Mouse (Mus musculus) CD8-positive naive resting alpha-beta T cell, adult 2 months (primary cell): ENCODE measurements around the gene Mef2b.
A peak's percentile ranks its signal among the peaks of the same experiment; 100 is the strongest.
"Not testable (repeated sequence)": the region's sequence is repeated elsewhere in the genome, so short reads cannot be mapped to it uniquely, and the experiment has no call there.

Experiments used
- DNase-seq, 2 experiments: peaks; one replicate each; pipeline ENCODE4 v3.0.0; 2022; ENCODE audit warnings: low read depth in 2 of 2, low spot score in 2 of 2

Gene Mef2b

DNA sequence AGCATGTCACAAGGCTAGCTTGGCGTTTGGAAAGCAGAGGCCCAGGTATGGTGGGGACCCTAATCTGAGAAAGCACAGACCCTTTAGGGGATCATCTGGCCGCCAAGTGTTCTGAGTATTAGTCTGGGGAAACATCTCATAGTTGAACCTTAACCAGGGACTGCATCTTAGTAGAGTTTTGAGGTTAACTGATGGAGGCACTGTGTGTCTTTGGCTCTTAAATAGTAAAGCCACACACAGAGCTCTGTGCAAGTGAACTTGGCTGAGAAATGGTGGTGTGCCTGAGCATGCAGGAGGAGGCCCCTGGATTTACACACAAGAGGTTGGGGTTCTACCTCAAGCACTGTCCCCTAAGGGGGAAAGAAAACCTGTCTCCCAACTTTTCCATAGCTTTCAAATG, 38.7 kb downstream of the Mef2b start:
- DNase-seq: no peak

DNA sequence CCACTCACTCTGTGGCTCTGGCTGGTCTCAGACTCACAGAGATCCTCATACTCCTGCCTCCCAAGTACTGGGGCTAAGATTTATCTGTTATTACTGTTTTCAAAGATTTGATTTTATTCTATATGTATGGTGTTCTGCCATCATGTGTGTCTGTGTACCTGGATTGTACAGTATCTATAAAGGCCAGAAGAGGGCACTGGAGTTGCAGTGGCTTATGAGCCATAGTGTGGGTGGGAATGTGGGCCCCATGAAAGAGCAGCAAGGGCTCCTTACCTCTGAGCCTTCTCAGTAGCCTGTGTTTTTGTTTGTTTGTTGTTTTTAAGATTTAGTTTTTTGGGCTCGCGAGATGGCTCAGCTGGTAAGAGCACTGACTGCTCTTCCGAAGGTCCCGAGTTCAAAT, 39.6 kb downstream of the Mef2b start:
- no peak for DNase-seq

DNA sequence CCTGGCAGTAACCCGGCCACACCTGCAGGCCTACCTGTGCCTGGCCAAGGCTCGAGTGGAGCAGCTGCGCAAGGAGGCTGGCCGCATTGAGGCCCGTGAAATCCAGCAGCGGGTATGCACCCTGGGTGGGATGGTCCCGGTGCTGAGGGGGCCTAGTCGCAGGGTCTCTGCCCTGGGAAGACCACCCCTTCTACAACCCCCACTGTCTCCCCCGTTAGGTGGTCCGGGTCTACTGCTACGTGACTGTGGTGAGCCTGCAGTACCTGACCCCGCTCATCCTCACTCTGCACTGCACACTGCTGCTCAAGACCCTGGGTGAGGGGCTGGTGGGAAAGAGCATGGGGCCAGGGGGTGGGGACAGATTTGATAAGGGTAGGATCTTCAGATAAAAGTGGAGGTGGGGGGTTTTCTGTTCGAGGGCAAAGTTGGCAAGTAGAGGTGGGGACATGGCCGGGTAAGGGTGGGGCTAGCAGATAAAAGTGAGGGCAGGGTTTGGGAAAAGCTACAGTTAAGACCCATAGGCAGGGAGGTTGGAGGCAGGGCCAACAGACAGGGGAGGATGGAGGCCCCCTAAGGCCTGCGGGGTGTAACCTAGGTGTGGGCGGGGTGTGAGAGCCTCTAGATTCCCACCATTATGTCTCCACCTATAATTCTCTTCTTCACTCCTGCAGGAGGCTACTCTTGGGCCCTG, 41.8 kb downstream of the Mef2b start:
- DNase-seq: no peak

DNA sequence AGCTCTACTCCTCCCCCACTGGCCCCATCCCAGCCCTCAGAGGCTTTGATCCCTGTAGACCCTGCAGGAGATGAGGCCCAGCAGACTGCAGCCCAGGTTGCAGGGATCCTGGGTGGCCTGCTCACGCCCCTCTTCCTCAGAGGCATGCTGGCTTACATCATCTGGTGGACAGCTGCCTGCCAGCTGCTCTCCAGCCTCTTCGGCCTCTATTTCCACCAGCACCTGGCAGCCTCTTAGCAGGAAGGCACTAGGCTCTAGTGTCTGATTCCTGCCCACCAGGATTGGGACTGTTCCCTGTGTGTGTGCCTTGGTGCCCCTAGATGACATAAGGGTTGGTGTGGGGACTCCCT, 42.4 kb downstream of the Mef2b start:
- DNase-seq: no peak

DNA sequence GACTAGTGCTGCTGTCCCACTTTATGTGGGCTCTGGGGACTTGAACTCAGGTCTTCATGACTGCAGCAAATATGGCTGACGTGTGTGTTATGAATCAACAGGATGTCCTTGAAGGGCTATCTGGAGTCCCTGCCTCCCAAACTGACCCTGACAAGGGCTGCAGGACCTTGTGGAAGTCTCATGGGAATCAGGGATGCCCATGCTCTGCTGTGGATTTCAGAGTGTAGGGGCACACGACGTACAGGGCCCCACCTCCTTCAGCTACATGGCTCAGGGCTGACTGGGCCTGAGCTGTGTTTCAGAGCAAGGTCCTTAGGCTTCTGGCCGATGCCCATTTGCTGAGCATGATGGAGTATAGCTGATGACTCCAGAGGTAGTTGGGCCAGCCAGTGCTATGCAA, 43.7 kb downstream of the Mef2b start:
- no peak for DNase-seq

DNA sequence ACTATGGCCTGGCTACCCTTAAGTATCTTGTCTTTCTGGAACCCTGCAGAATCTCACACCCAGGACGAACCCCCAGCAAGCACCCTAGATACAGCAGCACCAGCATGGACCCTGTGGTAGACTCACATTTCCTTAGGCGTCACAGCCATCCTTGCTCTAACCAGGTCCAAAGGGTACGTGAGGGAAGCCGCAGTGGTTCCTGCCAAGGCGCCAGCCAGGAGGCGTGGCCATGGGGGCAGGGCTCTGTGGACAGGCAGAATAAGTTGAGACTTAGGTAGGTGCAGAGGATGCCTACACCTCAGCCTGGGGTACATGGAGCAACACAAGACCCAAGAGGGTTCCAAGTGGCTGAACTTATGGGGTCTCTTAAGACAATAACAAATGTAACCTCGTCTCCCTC, 49.2 kb downstream of the Mef2b start:
- DNase-seq: no peak

DNA sequence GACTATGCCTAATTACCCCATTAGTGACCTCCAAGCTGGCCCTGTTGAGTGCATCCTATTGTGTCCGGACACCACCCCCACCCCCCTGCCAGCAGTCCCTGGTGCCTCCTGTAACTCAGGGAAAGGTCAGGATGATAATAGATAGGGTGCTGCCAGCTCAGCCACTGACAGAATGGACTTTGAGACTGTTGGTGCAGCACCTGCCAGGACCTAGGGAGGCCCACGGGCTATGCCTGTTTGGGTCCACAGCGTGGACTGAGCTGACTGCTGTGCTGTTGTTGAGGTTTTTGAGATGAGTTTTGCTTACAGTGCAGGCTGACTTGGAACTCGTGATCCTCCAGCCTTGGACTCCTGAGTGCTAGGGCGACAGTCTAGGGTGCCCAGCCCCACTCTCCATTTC, 53.7 kb downstream of the Mef2b start:
- no peak for DNase-seq

DNA sequence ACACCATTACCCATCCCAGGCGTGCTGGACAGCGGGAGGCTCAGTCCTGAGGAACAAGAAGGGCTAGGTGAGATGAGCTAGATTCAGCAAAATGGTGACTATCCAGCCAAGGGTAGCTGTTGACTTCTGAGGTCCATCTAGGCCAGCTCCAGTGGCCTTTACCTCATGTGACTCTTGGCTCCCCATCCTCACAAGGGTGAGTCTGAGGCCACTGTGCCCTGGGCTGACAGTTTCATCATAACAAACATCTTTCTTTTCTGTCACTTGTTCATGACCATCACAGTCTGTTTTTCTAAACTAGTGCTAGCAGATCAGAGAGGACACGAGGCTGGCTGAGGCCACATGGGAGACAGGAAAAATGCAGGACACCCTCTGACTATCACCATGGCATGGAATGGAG, 54.7 kb downstream of the Mef2b start:
- no peak for DNase-seq

DNA sequence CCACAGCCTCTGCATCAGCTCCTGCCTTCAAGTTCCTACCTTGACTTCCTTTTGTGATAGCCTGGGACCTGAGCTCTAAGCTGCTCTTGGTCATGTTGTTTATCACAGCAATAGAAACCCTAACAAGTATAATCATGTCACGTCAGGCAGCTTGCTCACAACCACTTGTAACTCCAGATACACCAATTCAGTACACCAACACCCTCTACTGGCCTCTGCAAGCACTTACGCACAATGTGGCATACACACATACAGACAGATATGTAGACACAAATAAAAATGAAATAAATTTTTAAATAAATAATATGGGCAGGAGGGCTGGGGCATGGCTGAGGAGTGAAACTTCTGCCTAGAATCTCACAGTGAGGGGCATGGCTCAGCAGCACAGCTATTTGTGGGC, 56.3 kb downstream of the Mef2b start:
- DNase-seq: no peak

DNA sequence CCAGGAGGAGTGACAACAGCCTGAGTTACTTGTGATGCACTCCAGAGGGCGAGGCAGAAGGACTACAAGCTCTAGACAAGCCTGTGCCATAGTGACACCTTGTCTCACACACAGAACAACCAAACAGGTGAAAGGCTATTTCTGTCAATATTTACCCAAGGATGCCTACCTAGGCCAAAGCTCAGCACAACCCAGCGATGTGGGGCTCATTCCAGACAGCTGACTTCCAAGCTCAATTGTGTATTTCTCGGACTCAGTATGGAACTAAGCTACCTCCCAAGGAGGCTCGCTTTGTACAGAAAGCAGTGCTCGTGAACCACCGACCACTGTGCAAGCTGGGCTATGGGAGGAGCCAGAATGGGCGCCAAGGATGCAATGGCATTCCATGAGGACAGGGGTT, 58.1 kb downstream of the Mef2b start:
- no peak for DNase-seq

DNA sequence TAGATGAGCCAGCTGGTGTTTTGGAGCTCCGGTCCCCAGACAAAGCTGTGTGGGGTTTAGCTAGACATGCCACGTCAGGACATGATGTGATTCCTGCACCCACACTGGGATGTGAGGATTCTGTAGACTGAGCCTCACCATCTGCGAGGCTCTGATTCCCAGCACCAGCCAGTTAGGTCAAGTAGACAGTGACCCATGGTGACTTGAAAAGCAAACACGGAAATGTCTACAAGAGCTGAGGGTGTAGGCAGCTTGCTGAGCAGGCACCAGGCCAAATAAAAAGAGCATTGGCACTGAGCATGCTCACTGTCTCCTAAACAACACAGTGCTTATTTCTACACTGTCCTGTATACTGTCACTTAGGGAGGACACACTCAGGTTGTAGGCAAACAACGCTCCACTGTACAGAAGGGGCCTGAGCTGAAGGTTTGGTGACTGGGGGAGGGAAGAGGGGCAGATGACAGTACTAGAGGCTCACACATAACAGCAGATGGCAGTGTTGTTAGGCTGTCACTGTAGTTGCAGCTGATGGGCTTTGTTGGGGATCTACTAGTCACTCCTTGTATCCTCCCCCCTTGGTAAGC, 60.7 kb downstream of the Mef2b start:
- no peak for DNase-seq

DNA sequence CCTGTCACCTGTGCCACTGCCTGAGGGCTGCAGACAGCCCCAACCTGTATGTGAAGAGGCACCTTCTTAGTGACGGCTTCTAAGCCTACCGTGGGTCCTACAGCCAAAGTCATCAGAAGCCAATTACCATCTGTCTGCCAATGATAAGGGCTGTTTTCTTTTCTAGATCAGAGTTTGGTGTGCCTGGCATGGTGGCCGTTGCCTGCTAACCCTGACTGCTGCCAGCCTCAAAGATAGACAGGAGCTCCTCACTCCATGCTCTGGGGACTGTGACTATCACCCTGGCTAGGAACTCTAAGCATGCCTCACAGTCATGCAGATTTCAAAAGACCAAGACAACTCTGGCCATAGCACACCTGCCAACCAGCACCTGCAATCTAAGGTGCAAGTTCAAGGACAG, 61.9 kb downstream of the Mef2b start:
- DNase-seq: no peak

DNA sequence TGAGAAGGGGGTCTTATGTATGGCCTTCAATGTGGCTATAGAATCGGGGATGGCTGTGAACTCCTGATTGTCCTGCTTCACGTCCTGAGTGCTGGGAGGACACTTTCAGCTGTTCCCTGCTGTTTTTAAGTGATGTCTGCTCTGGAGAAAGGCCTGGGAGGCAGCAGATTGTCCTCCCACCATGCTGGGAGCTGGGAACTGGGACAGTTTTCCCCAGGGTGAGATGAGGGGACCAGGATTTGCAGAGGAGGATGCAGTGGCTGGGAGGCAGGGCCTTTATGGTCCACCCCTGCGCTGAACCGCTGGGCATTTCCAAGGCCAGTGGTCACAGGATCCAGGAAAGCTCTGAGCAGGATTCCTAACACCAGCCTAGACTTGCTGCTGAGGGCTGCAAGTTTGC, 63.6 kb downstream of the Mef2b start:
- DNase-seq: no peak

DNA sequence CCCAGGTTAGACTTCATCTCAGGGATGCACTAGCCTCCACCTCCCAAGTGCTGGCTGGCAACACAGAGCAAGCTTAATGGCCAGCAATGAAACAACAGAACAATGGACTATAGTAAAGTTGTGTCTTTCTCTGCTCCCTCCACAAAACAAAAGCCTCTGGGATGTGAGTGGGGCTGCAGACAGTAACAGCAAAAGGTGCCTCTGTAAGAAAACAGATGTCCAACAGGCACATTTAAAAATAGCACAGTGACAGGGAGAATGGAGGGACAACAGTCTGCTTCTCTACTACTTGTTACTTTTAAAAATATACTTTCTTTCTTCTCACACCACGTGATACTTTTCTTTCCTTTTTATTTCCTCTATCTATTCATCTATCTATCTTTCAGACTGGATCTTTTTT, 65.2 kb downstream of the Mef2b start:
- DNase-seq: no peak

DNA sequence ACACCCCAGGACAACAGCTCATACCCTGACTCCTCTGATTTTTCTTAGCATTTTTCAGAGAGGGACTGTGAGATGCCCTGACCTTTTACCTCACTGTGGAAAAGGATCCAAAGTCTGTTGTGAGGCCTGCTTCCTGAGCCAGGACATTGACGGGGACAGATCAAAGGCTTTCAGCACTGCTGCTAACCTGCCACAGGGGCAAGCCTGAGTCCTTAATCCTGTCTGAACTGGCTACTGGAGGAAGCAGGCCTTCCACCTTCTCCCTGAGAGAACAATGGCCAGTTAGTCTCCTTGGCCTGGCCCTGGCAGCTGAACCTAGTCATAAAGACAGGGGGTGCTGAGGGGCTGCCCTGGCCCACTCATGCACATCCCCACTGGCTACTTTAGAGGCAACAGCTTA, 68.6 kb downstream of the Mef2b start:
- no peak for DNase-seq

DNA sequence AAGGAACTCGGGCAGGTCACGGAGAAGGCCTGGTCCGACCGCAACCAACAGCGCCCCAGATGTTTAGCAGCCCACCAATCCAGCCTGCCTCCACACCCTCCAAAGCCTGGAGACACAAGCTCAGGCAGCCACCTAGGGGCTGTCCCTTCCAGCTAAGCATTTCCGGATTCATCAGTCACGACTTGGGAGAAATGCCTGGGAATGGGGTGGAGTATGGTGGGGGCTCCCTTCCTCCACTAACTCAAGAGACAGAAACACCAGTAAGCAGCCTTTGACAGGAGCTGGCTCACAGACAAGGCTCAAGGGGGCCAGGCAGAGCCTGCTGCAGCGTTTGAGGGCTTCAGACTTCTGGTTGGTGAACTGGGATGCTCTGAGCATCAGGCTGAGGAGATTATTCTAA, 71.0 kb downstream of the Mef2b start:
- DNase-seq: no peak

DNA sequence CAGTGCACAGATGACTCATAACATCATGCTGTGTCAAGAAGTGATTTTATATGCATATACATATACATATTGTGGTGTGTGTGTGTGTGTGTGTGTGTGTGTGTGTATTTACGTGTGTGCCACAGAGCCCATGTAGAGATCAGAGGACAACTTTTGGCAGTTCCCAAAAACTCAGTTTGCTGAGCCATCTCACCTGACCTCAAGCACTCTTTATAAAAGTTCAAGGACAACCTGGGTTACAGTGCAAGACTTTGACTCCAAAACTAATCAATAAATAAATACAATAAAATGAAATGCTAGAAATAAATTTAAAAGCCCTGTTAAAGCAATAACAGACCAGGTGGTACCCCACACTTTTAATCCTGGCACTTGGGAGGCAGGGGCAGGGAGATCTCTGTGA, 71.8 kb downstream of the Mef2b start:
- DNase-seq: no peak

DNA sequence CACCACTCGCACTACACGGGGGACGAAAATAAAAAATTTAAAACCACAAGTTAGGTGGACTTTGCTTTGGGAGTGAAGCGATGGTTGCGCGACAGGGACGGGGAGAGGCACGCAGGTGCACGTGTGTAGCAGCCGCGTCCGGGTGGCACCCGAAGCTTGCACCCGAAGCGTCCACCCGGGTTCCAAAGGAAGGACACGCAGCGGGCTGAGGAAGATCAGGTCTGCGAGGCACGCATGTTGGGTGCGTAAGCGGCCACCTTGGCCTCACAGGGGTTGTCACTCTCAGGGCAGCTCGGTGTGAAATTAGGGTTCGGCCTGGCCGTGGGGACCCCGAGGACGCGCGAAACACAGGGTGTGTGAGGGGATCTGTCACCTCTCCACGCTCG, 72.2 kb downstream of the Mef2b start:
- DNase-seq: no peak

DNA sequence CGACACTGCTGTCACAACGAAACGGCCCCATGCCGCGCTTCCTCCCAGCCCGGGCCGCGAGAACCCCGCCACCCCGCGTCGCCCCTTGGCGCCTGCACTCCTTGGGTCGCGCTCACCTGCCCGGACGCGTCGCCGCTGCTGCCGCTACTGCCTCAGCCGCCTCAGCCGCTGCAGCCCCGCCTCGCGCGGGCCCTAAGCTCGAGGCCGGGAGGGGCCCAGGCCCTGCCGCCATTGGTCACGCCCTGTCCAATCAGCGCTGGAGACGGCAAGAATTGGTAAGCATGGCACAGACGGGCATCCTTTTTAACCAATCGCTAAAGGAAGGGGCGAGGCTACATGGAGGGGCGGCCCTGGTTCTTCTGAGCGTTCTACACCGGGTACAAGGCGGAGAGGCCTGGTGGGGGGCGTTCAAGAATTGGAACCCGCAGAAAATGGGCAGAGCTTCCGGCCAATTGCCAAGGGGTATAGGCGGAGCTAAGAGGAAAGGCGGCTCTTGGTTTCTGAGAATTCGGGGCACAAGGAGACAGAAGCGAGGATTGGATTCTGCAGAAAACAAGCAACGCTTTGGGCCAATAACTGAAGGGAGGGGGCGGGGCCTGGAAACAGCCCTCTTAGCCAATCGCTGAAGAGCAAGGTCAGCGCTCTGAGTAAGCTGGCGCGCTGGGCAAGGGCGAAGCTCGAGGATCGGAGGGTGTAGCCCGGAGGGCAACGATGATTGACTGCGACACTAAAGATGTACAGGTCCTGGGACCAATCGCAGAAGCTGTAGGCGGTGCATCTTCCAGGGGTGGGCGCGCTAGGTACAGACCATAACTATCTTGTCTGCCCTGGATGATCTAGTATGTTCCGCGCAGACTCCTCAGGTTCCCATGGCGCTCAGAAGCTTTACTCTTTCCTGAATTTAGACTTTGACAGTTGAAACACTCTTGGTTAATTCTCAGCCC, 72.9 kb downstream of the Mef2b start, which contains the start of gene Slc25a42:
Gene Slc25a42, minus strand, starts transcription at position 194 of the 944 bp plus-strand sequence.
- peak; percentile 96 for DNase-seq

DNA sequence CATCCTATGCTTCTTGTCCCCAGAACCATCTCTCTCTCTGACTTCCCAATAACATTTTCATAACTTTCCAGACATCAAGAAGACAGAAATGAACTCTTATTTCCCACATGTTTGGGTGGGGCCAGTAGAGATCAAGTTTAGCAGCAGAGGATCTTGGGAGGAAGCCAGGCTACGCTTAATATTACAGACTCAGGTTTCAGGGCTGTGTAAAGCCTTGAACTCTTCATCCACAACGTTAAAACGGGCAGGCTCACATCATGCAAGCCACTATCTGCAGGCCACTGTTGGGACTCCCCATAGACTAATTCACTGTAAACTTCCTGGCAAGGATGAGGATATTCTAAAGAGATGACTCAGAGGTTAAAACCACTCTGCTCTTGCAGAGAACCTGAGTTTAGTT, 74.9 kb downstream of the Mef2b start:
- no peak for DNase-seq

DNA sequence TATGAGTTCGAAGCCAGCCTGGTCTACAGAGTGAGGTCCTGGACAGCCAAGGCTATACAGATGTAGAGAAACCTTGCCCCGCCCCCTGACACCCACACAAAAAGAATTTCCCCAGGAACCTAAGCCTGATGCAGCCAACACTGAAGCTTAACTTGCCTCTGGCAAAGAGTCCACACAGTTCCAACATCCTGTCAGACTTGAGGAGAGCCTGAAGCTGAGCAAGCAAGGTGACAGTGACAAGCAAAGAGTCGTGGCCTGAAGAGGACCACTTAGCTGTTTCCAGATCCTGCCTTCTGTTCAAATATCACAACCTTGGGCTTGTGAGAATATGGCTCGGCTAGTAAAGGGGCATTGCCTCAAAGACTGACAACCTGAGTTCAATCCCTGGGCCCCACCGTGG, 75.6 kb downstream of the Mef2b start:
- no peak for DNase-seq

DNA sequence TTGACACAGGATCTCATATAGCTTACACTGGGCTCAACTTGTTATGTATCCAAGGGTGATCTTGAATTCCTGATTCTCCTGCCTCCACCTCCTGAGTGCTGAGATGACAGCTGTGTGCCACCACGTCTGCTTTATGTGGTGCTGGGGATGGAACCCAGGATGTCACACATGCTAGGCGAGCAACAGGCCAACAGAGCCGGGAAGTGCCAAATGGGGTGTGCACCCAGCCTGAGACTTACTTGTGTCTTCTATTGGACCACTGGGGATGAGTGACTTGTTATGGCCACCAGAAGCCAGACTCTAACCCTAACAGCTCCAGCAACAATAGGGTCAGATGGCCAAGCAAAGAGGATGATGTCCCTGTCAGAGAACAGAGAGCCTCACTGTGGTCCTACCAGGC, 76.7 kb downstream of the Mef2b start:
- not testable (repeated sequence) for DNase-seq
